Mouse (Mus musculus) stomach, postnatal 0 days (tissue): ENCODE results near the gene Rnf135.

Source experiments
- CTCF ChIP-seq: IDR thresholded peaks from 2 replicates; pipeline ENCODE4 v1.5.1; 2016; ENCODE audit warnings: antibody characterized with exemption, low read depth, mild to moderate bottlenecking, moderate library complexity
- EP300 ChIP-seq: optimal IDR thresholded peaks from 2 replicates; pipeline ENCODE3; 2016; ENCODE audit warnings: antibody characterized with exemption

- TF ChIP-seq CTCF (no peak), EP300 (no peak)
These were observed 20.1 kb upstream of the Rnf135 start for GRCm38 (mm10) chr11:80163362-80164116.
